Mouse (Mus musculus): ENCODE measurements around the gene Prodh2. TPM values are rescaled to one million over a fixed set of nuclear protein-coding genes. Genes with fewer than 3 reads are reported as not detected.

Prodh2 gene
- polyA plus RNA-seq, 1 experiment from 2014 or later: not detected

DNA sequence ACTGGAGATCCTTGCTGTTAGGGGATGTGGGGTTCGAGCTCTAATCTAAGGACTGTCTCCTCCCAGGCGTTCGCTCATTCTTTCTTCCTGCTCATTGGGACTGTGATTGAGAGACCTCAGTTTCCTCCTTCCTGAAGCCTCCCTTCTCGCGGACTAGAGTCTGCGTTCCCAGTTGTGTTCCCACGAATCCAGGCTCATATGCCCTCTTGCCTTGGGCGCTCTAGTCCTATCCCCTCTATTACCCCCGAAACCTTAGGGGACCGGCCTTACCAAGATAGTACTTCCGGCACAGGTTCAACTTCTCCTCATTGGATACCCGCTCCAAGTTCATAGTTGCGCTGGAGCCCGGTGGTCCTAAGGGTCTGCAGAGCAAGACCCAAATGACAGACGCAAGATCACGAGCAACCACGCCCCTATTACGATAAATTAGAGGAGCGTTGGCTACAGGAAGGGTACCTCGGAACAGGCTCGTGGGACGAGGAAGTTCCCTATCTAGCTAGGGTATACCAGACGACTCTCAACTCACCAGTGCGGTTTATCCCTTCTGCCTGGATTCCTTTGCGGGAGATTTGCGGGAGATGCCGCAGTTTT lies 69.2 kb downstream of the Prodh2 start:
- H3K4me2 ChIP-seq: peak overlapping the region; percentile 79
- 2% methylated on average over 27 of the region's 27 CpGs for WGBS
- TF ChIP-seq CTCF (IDR thresholded peaks at IDR 0.05; ENCODE audit: low read depth): no peak
- no peak for DNase-seq
- peaks cover 32% of the 10 kb centered on the region for H3K36me3 ChIP-seq (ENCODE audit: insufficient read depth)
- H3K9me3 ChIP-seq (ENCODE audit: low read depth, low read length): no peaks in the 10 kb centered on the region
- 0 out of 2 replicates have a peak, but pooled peaks have one; percentile 13 for ATAC-seq (ENCODE audit: insufficient read depth)
- 0 out of 2 replicates have a peak, but pooled peaks cover 5% of the 10 kb centered on the region for H3K4me1 ChIP-seq (ENCODE audit: insufficient read depth)
- H3K27me3 ChIP-seq (ENCODE audit: insufficient read depth, low read length): no peaks in the 10 kb centered on the region
- H3K4me3 ChIP-seq (ENCODE audit: low read depth, low read length): peak overlapping the region; percentile 79
- H3K9ac ChIP-seq: peak overlapping the region; percentile 65
- peak overlapping the region; percentile 67; the same call in 1 of the 2 replicates for H3K27ac ChIP-seq (ENCODE audit: low read depth)

Small RNA genes lying within 50 kb of the gene (microRNA-seq; reads per million reads assigned to microRNA genes)
- gene Gm38670 (ENCODE audit: borderline number of aligned reads): 1.4 reads per million

Other genes starting within 250 kb of the Prodh2 start
- 0.26 and 0.30 TPM in 2 replicates for gene Thap8, start 213.5 kb upstream of the Prodh2 start, polyA plus RNA-seq (2014; fragmentation: Nextera tagmentation; extraction: Ambion mirVana)
- gene Wdr62, start 213.2 kb upstream of the Prodh2 start, polyA plus RNA-seq (2014; fragmentation: Nextera tagmentation; extraction: Ambion mirVana): 16.3 and 17.1 TPM in 2 replicates
- 31.1 and 41.9 TPM in 2 replicates for gene Clip3, start 201.9 kb upstream of the Prodh2 start, polyA plus RNA-seq (2014; fragmentation: Nextera tagmentation; extraction: Ambion mirVana)
- 72.1 and 73.1 TPM in 2 replicates for gene Alkbh6, start 184.9 kb upstream of the Prodh2 start, polyA plus RNA-seq (2014; fragmentation: Nextera tagmentation; extraction: Ambion mirVana)
- 21.9 and 23.2 TPM in 2 replicates for gene Syne4, start 178.8 kb upstream of the Prodh2 start, polyA plus RNA-seq (2014; fragmentation: Nextera tagmentation; extraction: Ambion mirVana)
- gene E130208F15Rik, start 171.9 kb upstream of the Prodh2 start, polyA plus RNA-seq (2014; fragmentation: Nextera tagmentation; extraction: Ambion mirVana): not detected in 2 replicates
- 21.3 and 22.7 TPM in 2 replicates for gene Sdhaf1, start 169.7 kb upstream of the Prodh2 start, polyA plus RNA-seq (2014; fragmentation: Nextera tagmentation; extraction: Ambion mirVana)
- gene Lrfn3, start 130.8 kb upstream of the Prodh2 start, polyA plus RNA-seq (2014; fragmentation: Nextera tagmentation; extraction: Ambion mirVana): 3.4 and 3.7 TPM in 2 replicates
- 46.0 and 46.8 TPM in 2 replicates for gene Tyrobp, start 79.9 kb upstream of the Prodh2 start, polyA plus RNA-seq (2014; fragmentation: Nextera tagmentation; extraction: Ambion mirVana)
- 1.5 and 2.0 TPM in 2 replicates for gene Hcst, start 73.8 kb upstream of the Prodh2 start, polyA plus RNA-seq (2014; fragmentation: Nextera tagmentation; extraction: Ambion mirVana)
- gene Nfkbid, start 71.9 kb upstream of the Prodh2 start, polyA plus RNA-seq (2014; fragmentation: Nextera tagmentation; extraction: Ambion mirVana): 1.7 and 2.0 TPM in 2 replicates
- gene Aplp1, start 48.1 kb upstream of the Prodh2 start, polyA plus RNA-seq (2014; fragmentation: Nextera tagmentation; extraction: Ambion mirVana): 22.3 and 22.6 TPM in 2 replicates
- gene Kirrel2, start 35.9 kb upstream of the Prodh2 start, polyA plus RNA-seq (2014; fragmentation: Nextera tagmentation; extraction: Ambion mirVana): not detected in 2 replicates
- gene Nphs1, start 35.3 kb upstream of the Prodh2 start, polyA plus RNA-seq (2014; fragmentation: Nextera tagmentation; extraction: Ambion mirVana): 0.19 TPM in 1 of 2 replicates, not detected in the other
- 13.8 and 14.3 TPM in 2 replicates for gene Arhgap33, start 41.4 kb downstream of the Prodh2 start, polyA plus RNA-seq (2014; fragmentation: Nextera tagmentation; extraction: Ambion mirVana)
- 24.9 and 26.0 TPM in 2 replicates for gene Hspb6, start 58.6 kb downstream of the Prodh2 start, polyA plus RNA-seq (2014; fragmentation: Nextera tagmentation; extraction: Ambion mirVana)
- 18.3 and 18.7 TPM in 2 replicates for gene Proser3, start 58.7 kb downstream of the Prodh2 start, polyA plus RNA-seq (2014; fragmentation: Nextera tagmentation; extraction: Ambion mirVana)
- gene Lin37, start 66.2 kb downstream of the Prodh2 start, polyA plus RNA-seq (2014; fragmentation: Nextera tagmentation; extraction: Ambion mirVana): 33.7 and 34.7 TPM in 2 replicates
- 101 and 120 TPM in 2 replicates for gene U2af1l4, start 69.7 kb downstream of the Prodh2 start, polyA plus RNA-seq (2014; fragmentation: Nextera tagmentation; extraction: Ambion mirVana)
- 7.9 and 9.9 TPM in 2 replicates for gene Gm49396, start 69.7 kb downstream of the Prodh2 start, polyA plus RNA-seq (2014; fragmentation: Nextera tagmentation; extraction: Ambion mirVana)
- 104 and 105 TPM in 2 replicates for gene Psenen, start 70.0 kb downstream of the Prodh2 start, polyA plus RNA-seq (2014; fragmentation: Nextera tagmentation; extraction: Ambion mirVana)
- 3.0 and 4.1 TPM in 2 replicates for gene Igflr1, start 71.8 kb downstream of the Prodh2 start, polyA plus RNA-seq (2014; fragmentation: Nextera tagmentation; extraction: Ambion mirVana)
- 11.7 and 14.8 TPM in 2 replicates for gene Kmt2b, start 95.1 kb downstream of the Prodh2 start, polyA plus RNA-seq (2014; fragmentation: Nextera tagmentation; extraction: Ambion mirVana)
- gene Zbtb32, start 105.3 kb downstream of the Prodh2 start, polyA plus RNA-seq (2014; fragmentation: Nextera tagmentation; extraction: Ambion mirVana): 1.7 and 2.4 TPM in 2 replicates
- gene Upk1a, start 119.2 kb downstream of the Prodh2 start, polyA plus RNA-seq (2014; fragmentation: Nextera tagmentation; extraction: Ambion mirVana): 0.46 and 0.51 TPM in 2 replicates
- gene Cox6b1, start 132.5 kb downstream of the Prodh2 start, polyA plus RNA-seq (2014; fragmentation: Nextera tagmentation; extraction: Ambion mirVana): 855 and 914 TPM in 2 replicates
- not detected in 2 replicates for gene Etv2, start 142.2 kb downstream of the Prodh2 start, polyA plus RNA-seq (2014; fragmentation: Nextera tagmentation; extraction: Ambion mirVana)
- 115 and 117 TPM in 2 replicates for gene Rbm42, start 156.7 kb downstream of the Prodh2 start, polyA plus RNA-seq (2014; fragmentation: Nextera tagmentation; extraction: Ambion mirVana)
- 63.5 TPM in 2 replicates for gene Haus5, start 171.4 kb downstream of the Prodh2 start, polyA plus RNA-seq (2014; fragmentation: Nextera tagmentation; extraction: Ambion mirVana)
- not detected in 2 replicates for gene Pmis2, start 178.0 kb downstream of the Prodh2 start, polyA plus RNA-seq (2014; fragmentation: Nextera tagmentation; extraction: Ambion mirVana)
- 0.34 and 0.46 TPM in 2 replicates for gene 2200002J24Rik, start 205.3 kb downstream of the Prodh2 start, polyA plus RNA-seq (2014; fragmentation: Nextera tagmentation; extraction: Ambion mirVana)
- 0.23 and 0.42 TPM in 2 replicates for gene Atp4a, start 218.6 kb downstream of the Prodh2 start, polyA plus RNA-seq (2014; fragmentation: Nextera tagmentation; extraction: Ambion mirVana)
- gene Tmem147, start 235.9 kb downstream of the Prodh2 start, polyA plus RNA-seq (2014; fragmentation: Nextera tagmentation; extraction: Ambion mirVana): 169 and 179 TPM in 2 replicates

Data from lung, embryonic 14.5 days (tissue).